Mouse (Mus musculus) hindbrain, embryonic 14.5 days (tissue): ENCODE measurements around the gene Eif4enif1. TPM values are rescaled to one million over a fixed set of nuclear protein-coding genes. Genes with fewer than 3 reads are reported as not detected.

Experiments used
- ATAC-seq: fragments of 200-750 bp; cut with Nextera tagmentation; 2 replicates; pipeline ENCODE4 v1.8.0; 2017; ENCODE audit warnings: moderate number of reproducible peaks, mild to moderate bottlenecking, moderate TSS enrichment, moderate library complexity; ENCODE audit not compliant: low FRiP score
- DNase-seq: peaks from one replicate; pipeline ENCODE4 v3.0.0-alpha.2; 2015; ENCODE audit warnings: low spot score
- H3K27ac ChIP-seq: fragments of 300-500 bp; sonication (generic); 2 replicates; pipeline ENCODE4 v1.5.1; 2014; ENCODE audit warnings: mild to moderate bottlenecking, moderate library complexity
- H3K27me3 ChIP-seq: fragments of 300-500 bp; sonication (generic); 2 replicates; pipeline ENCODE4 v1.6.1; 2014; ENCODE audit warnings: mild to moderate bottlenecking, low read length, mixed read lengths; ENCODE audit not compliant: control insufficient read depth, insufficient read depth
- H3K36me3 ChIP-seq: fragments of 300-500 bp; sonication (generic); replicated peaks from 2 replicates; pipeline ENCODE4 v1.6.1; 2014; ENCODE audit not compliant: control insufficient read depth, insufficient read depth
- H3K4me1 ChIP-seq: fragments of 300-500 bp; sonication (generic); replicated peaks from 2 replicates; pipeline ENCODE4 v1.6.1; 2014; ENCODE audit warnings: antibody characterized with exemption, low read length, mixed read lengths; ENCODE audit not compliant: control insufficient read depth, insufficient read depth
- H3K4me2 ChIP-seq: fragments of 300-500 bp; sonication (generic); replicated peaks from 2 replicates; pipeline ENCODE4 v1.6.1; 2014; ENCODE audit warnings: mild to moderate bottlenecking, moderate library complexity
- H3K4me3 ChIP-seq: fragments of 300-500 bp; sonication (generic); replicated peaks from 2 replicates; pipeline ENCODE4 v1.5.1; 2014; ENCODE audit warnings: mild to moderate bottlenecking, low read length
- H3K9ac ChIP-seq: fragments of 300-500 bp; sonication (generic); 2 replicates; pipeline ENCODE4 v1.6.1; 2014
- H3K9me3 ChIP-seq: fragments of 300-500 bp; sonication (generic); 2 replicates; pipeline ENCODE4 v1.6.1; 2016; ENCODE audit warnings: low read length; ENCODE audit not compliant: control insufficient read depth
- WGBS: fragments of 180-500 bp; shearing (Covaris S2); extraction: QIAGEN DNeasy Blood & Tissue Kit; methylation state at CpG from one replicate; pipeline ENCODE4 v1.1.7; 2014; 5-methylcytosine and 5-hydroxymethylcytosine counted together
- polyA plus RNA-seq: library from polyadenylated mRNA; unstranded; fragments of >200 nt; fragmentation: Nextera tagmentation; extraction: Ambion mirVana; gene quantifications from 2 replicates; pipeline ENCODE4 v1.2.1, GENCODE M21; 2014

Gene Eif4enif1
- polyA plus RNA-seq, 1 experiment from 2014 or later, result 54.0 TPM

DNA sequence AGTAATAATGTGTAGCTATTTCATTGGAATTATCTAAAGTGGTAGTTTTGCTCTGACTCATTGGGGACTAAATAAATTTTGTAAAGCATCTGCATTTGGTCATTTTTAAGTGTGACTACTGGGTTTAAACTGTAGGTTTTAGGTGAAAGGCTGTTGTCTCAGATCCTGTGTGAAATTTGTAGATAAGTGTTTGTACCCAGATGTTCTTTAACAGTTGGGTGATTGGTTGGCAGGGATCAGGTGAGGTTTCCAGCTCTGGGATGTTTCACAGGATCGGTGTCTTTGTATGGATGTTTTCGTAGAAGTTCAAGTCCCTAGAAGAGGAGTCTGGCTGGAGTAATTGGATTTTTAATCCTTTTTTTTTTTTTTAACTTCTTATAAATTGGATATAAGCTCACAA lies 1.6 kb downstream of the Eif4enif1 start:
- H3K4me3 ChIP-seq, result no peak overlapping the region
- DNase-seq (no peak), ATAC-seq (no peak)
- peaks cover 39% of the 10 kb centered on the region for H3K36me3 ChIP-seq
- H3K9me3 ChIP-seq, result no peaks in the 10 kb centered on the region
- H3K27ac ChIP-seq, result no peak overlapping the region
- H3K27me3 ChIP-seq, result no peaks in the 10 kb centered on the region
- peak overlapping the region; percentile 42 for H3K4me2 ChIP-seq
- H3K9ac ChIP-seq, result no peak overlapping the region
- no peaks in the 10 kb centered on the region for H3K4me1 ChIP-seq
- 94% methylated on average over 2 of the region's 2 CpGs for WGBS

- ATAC-seq, result no peak
These were observed 3.0 kb downstream of the Eif4enif1 start for GRCm38 (mm10) chr11:3205207-3205606.

DNA sequence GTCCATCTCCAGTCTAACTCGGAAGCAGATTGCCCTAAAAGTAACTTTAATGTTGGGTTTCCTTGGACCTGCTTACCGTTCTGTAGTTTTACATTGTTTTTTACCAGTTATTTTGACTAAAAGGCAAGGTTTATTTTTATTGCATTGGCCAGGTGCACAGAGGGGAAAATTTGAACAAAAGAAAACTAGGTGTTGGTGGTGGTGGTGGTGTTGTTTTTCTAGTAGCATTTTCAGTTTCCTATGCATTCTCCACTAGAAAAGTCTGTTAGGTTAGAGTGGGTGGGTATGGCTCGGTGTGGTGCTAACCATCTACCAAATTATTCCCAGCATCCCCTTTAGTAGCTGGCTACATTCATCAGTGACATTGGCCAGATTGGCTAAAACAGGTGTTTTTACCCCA lies 4.6 kb downstream of the Eif4enif1 start:
- Histone ChIP-seq H3K4me2 (no peak overlapping the region), H3K9me3 (no peaks in the 10 kb centered on the region), H3K36me3 (peaks cover 60% of the 10 kb centered on the region), H3K27me3 (no peaks in the 10 kb centered on the region), H3K27ac (no peak overlapping the region), H3K4me1 (no peaks in the 10 kb centered on the region), H3K4me3 (no peak overlapping the region), H3K9ac (no peak overlapping the region)
- WGBS, result 99% methylated on average over 3 of the region's 3 CpGs
- DNase-seq (no peak), ATAC-seq (no peak)

More at GRCm38 (mm10) chr11:3205207-3205606, 3.0 kb downstream of the Eif4enif1 start:
- H3K9me3 ChIP-seq, result no peaks in the 10 kb centered on the region
- no peak for DNase-seq
- H3K4me2 ChIP-seq, result no peak overlapping the region
- H3K27me3 ChIP-seq, result no peaks in the 10 kb centered on the region
- no peaks in the 10 kb centered on the region for H3K4me1 ChIP-seq
- H3K36me3 ChIP-seq, result peaks cover 53% of the 10 kb centered on the region
- no peak overlapping the region for H3K4me3 ChIP-seq
- H3K9ac ChIP-seq, result no peak overlapping the region
- WGBS, result 98% methylated on average over 3 of the region's 3 CpGs
- H3K27ac ChIP-seq, result no peak overlapping the region

- Histone ChIP-seq H3K4me2 (no peak overlapping the region), H3K4me3 (no peak overlapping the region), H3K27ac (no peak overlapping the region), H3K9ac (no peak overlapping the region), H3K36me3 (peaks cover 78% of the 10 kb centered on the region), H3K27me3 (no peaks in the 10 kb centered on the region), H3K9me3 (no peaks in the 10 kb centered on the region), H3K4me1 (no peaks in the 10 kb centered on the region)
- DNase-seq (no peak), ATAC-seq (no peak)
- WGBS, result 97% methylated on average over 1 of the region's 1 CpGs
These were observed 10.3 kb downstream of the Eif4enif1 start for GRCm38 (mm10) chr11:3212526-3212925.

- Histone ChIP-seq H3K27me3 (no peaks in the 10 kb centered on the region), H3K4me2 (no peak overlapping the region), H3K4me1 (no peaks in the 10 kb centered on the region), H3K9me3 (no peaks in the 10 kb centered on the region), H3K36me3 (peaks cover 89% of the 10 kb centered on the region), H3K4me3 (no peak overlapping the region), H3K9ac (no peak overlapping the region), H3K27ac (no peak overlapping the region)
- ATAC-seq, result no peak
- WGBS, result 87% methylated on average over 5 of the region's 5 CpGs
- DNase-seq, result no peak
These were observed 20.9 kb downstream of the Eif4enif1 start for GRCm38 (mm10) chr11:3223105-3223504.

DNA sequence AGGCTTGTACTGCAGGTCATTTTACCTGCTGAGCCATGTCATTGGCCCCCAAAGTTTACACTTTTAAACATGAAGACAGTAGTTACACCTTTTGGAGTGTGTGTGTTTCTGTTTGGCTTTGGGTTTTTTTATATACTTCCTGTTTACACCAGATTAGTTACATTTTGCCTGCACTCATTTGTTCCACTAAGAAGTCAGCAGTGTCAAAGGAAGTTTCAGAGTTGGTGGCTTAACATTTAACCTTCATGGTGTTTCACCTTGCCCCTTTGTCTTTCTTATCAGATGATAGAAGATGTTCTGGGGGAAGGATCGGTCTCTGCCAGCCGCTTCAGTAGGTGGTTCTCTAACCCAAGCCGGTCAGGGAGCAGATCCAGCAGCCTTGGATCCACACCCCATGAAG lies 24.9 kb downstream of the Eif4enif1 start:
- no peak overlapping the region for H3K9ac ChIP-seq
- peaks cover 96% of the 10 kb centered on the region for H3K36me3 ChIP-seq
- no peak for ATAC-seq
- no peak overlapping the region for H3K4me3 ChIP-seq
- no peak for DNase-seq
- H3K9me3 ChIP-seq, result no peaks in the 10 kb centered on the region
- H3K27me3 ChIP-seq, result no peaks in the 10 kb centered on the region
- no peaks in the 10 kb centered on the region for H3K4me1 ChIP-seq
- no peak overlapping the region for H3K27ac ChIP-seq
- WGBS, result 100% methylated on average over 3 of the region's 3 CpGs
- no peak overlapping the region for H3K4me2 ChIP-seq

GRCm38 (mm10) chr11:3232248-3232647 lies 30.1 kb downstream of the Eif4enif1 start:
- Histone ChIP-seq H3K4me2 (no peak overlapping the region), H3K9ac (no peak overlapping the region), H3K27me3 (no peaks in the 10 kb centered on the region), H3K36me3 (peaks cover 95% of the 10 kb centered on the region), H3K9me3 (no peaks in the 10 kb centered on the region), H3K27ac (no peak overlapping the region), H3K4me3 (no peak overlapping the region), H3K4me1 (no peaks in the 10 kb centered on the region)
- 94% methylated on average over 3 of the region's 3 CpGs for WGBS
- DNase-seq (no peak), ATAC-seq (no peak)

DNA sequence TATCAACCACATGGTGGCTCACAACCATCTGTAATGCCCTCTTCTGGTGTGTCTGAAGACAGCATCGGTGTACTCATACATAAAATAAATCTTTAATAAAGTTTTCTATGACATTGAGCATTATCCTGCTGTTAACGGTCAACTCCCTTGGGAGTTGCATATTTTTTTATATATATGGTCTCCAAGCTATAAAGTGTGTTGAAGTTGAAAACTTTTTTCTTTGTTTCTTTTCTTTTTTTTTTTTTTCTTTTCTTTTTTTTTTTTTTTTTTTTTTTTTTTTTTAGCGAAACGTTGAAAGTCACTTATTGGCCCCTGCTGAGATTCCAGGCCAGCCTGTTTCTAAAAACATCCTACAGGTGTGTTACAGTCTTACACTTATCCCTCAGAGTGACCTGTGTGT lies 31.5 kb downstream of the Eif4enif1 start:
- 97% methylated on average over 4 of the region's 4 CpGs for WGBS
- no peak for ATAC-seq
- H3K36me3 ChIP-seq, result peaks cover 98% of the 10 kb centered on the region

GRCm38 (mm10) chr11:3235277-3235676 lies 33.1 kb downstream of the Eif4enif1 start:
- Histone ChIP-seq H3K27ac (no peak overlapping the region), H3K4me3 (no peak overlapping the region), H3K36me3 (peaks cover 96% of the 10 kb centered on the region), H3K9me3 (no peaks in the 10 kb centered on the region), H3K27me3 (no peaks in the 10 kb centered on the region), H3K9ac (no peak overlapping the region), H3K4me2 (no peak overlapping the region), H3K4me1 (no peaks in the 10 kb centered on the region)
- WGBS, result 78% methylated on average over 5 of the region's 5 CpGs
- ATAC-seq (no peak), DNase-seq (no peak)

More for the DNA sequence above, 31.5 kb downstream of the Eif4enif1 start:
- no peak overlapping the region for H3K4me2 ChIP-seq
- DNase-seq, result no peak
- no peak overlapping the region for H3K4me3 ChIP-seq
- H3K4me1 ChIP-seq, result no peaks in the 10 kb centered on the region
- no peaks in the 10 kb centered on the region for H3K9me3 ChIP-seq
- H3K9ac ChIP-seq, result no peak overlapping the region
- no peaks in the 10 kb centered on the region for H3K27me3 ChIP-seq
- no peak overlapping the region for H3K27ac ChIP-seq

DNA sequence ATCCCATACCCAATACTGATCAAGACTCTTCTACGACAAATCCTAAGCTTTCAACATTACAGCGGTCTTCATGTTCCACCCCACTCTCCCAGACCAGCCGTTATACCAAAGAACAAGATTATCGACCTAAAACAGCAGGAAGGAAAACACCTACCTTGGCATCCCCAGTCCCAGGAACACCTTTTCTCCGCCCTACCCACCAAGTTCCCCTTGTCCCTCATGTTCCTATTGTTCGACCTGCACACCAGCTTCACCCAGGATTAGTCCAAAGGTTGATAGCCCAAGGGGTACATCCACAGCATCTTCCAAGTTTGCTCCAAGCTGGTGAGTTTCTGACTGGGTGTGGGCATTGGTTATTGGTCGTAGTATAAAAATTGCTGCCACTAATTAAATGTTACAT lies 40.2 kb downstream of the Eif4enif1 start:
- no peak for ATAC-seq
- Histone ChIP-seq H3K27ac (no peak overlapping the region), H3K36me3 (peaks cover 98% of the 10 kb centered on the region), H3K9ac (no peak overlapping the region), H3K4me1 (no peaks in the 10 kb centered on the region), H3K27me3 (no peaks in the 10 kb centered on the region), H3K9me3 (no peaks in the 10 kb centered on the region), H3K4me3 (no peak overlapping the region), H3K4me2 (no peak overlapping the region)
- DNase-seq, result no peak
- WGBS, result 96% methylated on average over 7 of the region's 7 CpGs
